19 mouse cellular contexts compared by ENCODE assay signal in genomic region chr11:81926393-81926792, GRCm38 (mm10). TPM values are rescaled to one million over a fixed set of nuclear protein-coding genes. Genes with fewer than 3 reads are reported as not detected.
A peak's percentile ranks its signal among the peaks of the same experiment; 100 is the strongest.
DNase-seq lines count a peak whose midpoint lies in the region; ATAC-seq lines count a peak whose summit lies in the region.
"Had no signal": no experiment of that assay in that cellular context is flagged by ENCODE, and none has a peak within 500 bp of the region (broad histone marks: within the 10 kb centered on the region; RNA-seq: fewer than 3 reads in every experiment).

No protein-coding gene starts in this region.

- no peaks in the 10 kb centered on the region for H3K36me3 ChIP-seq in midbrain, embryonic 10.5 days
- H3K36me3 ChIP-seq in midbrain, embryonic 16.5 days (ENCODE audit: control insufficient read depth, insufficient read depth, low read length) = no peaks in the 10 kb centered on the region
- H3K36me3 ChIP-seq in midbrain, embryonic 13.5 days = no peaks in the 10 kb centered on the region
- H3K36me3 ChIP-seq: heart, embryonic 13.5 days; liver, embryonic 15.5 days; neural tube, embryonic 12.5 days had no signal

- peak; percentile 33 for DNase-seq in midbrain, embryonic 10.5 days (ENCODE audit: low spot score)
- DNase-seq in embryo, embryonic 9.5 days (ENCODE audit: extremely low spot score) = peak; percentile 4
- no peak for DNase-seq in B cell, adult 2 months
- no peak for DNase-seq in spleen, adult 12 weeks (ENCODE audit: low spot score)
- DNase-seq in cerebellum, adult 11-12 months = no peak
- DNase-seq: adrenal gland, adult 2 months; cerebellum, adult 9-11 months; gastrocnemius, adult 2 months; kidney, adult 11 months; layer of hippocampus, postnatal 36 days; right cerebral cortex, postnatal 4 days had no signal

- H3K27ac ChIP-seq in midbrain, embryonic 10.5 days (replicated peaks) = no peak overlapping the region
- H3K27ac ChIP-seq in midbrain, embryonic 16.5 days (ENCODE audit: low read length) = no peak overlapping the region
- no peak overlapping the region for H3K27ac ChIP-seq in midbrain, embryonic 13.5 days
- H3K27ac ChIP-seq: gastrocnemius, adult 2 months; heart, embryonic 13.5 days; liver, embryonic 15.5 days; macrophage; neural tube, embryonic 12.5 days; stomach, postnatal 0 days had no signal

- H3K9ac ChIP-seq in midbrain, embryonic 16.5 days (ENCODE audit: low read depth, low read length) = no peak overlapping the region
- H3K9ac ChIP-seq in midbrain, embryonic 13.5 days (replicated peaks) = no peak overlapping the region
- H3K9ac ChIP-seq: heart, embryonic 13.5 days; liver, embryonic 15.5 days; neural tube, embryonic 12.5 days had no signal

- peaks cover 9% of the 10 kb centered on the region; the same call in 1 of the 2 replicates for H3K4me1 ChIP-seq in midbrain, embryonic 10.5 days
- H3K4me1 ChIP-seq in midbrain, embryonic 16.5 days (ENCODE audit: control insufficient read depth, insufficient read depth, low read length) = no peaks in the 10 kb centered on the region
- H3K4me1 ChIP-seq in midbrain, embryonic 13.5 days (replicated peaks) = peaks cover 12% of the 10 kb centered on the region; the same call in 1 of the 2 replicates
- H3K4me1 ChIP-seq: heart, embryonic 13.5 days; liver, embryonic 15.5 days; neural tube, embryonic 12.5 days had no signal

- no peaks in the 10 kb centered on the region for H3K27me3 ChIP-seq in midbrain, embryonic 10.5 days (ENCODE audit: low read depth, poor library complexity, severe bottlenecking)
- no peaks in the 10 kb centered on the region for H3K27me3 ChIP-seq in midbrain, embryonic 16.5 days (ENCODE audit: control insufficient read depth, insufficient read depth, low read depth, low read length)
- H3K27me3 ChIP-seq in midbrain, embryonic 13.5 days = no peaks in the 10 kb centered on the region
- H3K27me3 ChIP-seq: liver, embryonic 15.5 days; neural tube, embryonic 12.5 days had no signal

- ATAC-seq in midbrain, embryonic 16.5 days = no peak
- ATAC-seq in midbrain, embryonic 13.5 days = peak; percentile 91

- no peak overlapping the region for H3K4me2 ChIP-seq in midbrain, embryonic 16.5 days (ENCODE audit: low read length)
- H3K4me2 ChIP-seq in midbrain, embryonic 13.5 days (replicated peaks) = no peak overlapping the region
- H3K4me2 ChIP-seq: heart, embryonic 13.5 days; liver, embryonic 15.5 days; neural tube, embryonic 12.5 days had no signal

- no peaks in the 10 kb centered on the region for H3K9me3 ChIP-seq in midbrain, embryonic 10.5 days (replicated peaks)
- no peaks in the 10 kb centered on the region for H3K9me3 ChIP-seq in midbrain, embryonic 16.5 days (replicated peaks; ENCODE audit: control insufficient read depth, low read length, poor library complexity, severe bottlenecking)
- no peaks in the 10 kb centered on the region for H3K9me3 ChIP-seq in midbrain, embryonic 13.5 days
- H3K9me3 ChIP-seq: heart, embryonic 13.5 days; liver, embryonic 15.5 days; neural tube, embryonic 12.5 days had no signal

- H3K4me3 ChIP-seq in midbrain, embryonic 10.5 days = no peak overlapping the region
- no peak overlapping the region for H3K4me3 ChIP-seq in midbrain, embryonic 16.5 days (ENCODE audit: low read depth, low read length)
- no peak overlapping the region for H3K4me3 ChIP-seq in midbrain, embryonic 13.5 days (replicated peaks)
- H3K4me3 ChIP-seq: gastrocnemius, adult 2 months; heart, embryonic 13.5 days; liver, embryonic 15.5 days; neural tube, embryonic 12.5 days had no signal

RNA-seq across cellular contexts. Expression of gene Asic2, which starts 41.9 kb away (rescaled TPM):
- polyA plus RNA-seq in midbrain, embryonic 10.5 days (2016; fragmentation: Nextera tagmentation; extraction: Ambion mirVana) = 1.7 and 2.0 TPM in 2 replicates
- polyA plus RNA-seq in midbrain, embryonic 16.5 days (2015; fragmentation: Nextera tagmentation; extraction: Ambion mirVana) = 13.0 and 16.2 TPM in 2 replicates
- polyA plus RNA-seq in midbrain, embryonic 13.5 days (2015; fragmentation: Nextera tagmentation; extraction: Ambion mirVana) = 5.0 and 5.2 TPM in 2 replicates
- polyA plus RNA-seq: macrophage; thymus, postnatal 0 days had no signal

Comparison
In these comparisons a context has a peak if more than half of its experiments do, and no peak if none do; other contexts are left out.
1. DNase-seq: peak in midbrain, embryonic 10.5 days (single experiment) and embryo, embryonic 9.5 days (single experiment); none in B cell, adult 2 months (0 of 2), spleen, adult 12 weeks (single experiment) and cerebellum, adult 11-12 months (single experiment).